Mouse (Mus musculus) gastrocnemius, postnatal 25 days (tissue): ENCODE measurements around the gene Plekhb1. TPM values are rescaled to one million over a fixed set of nuclear protein-coding genes. Genes with fewer than 3 reads are reported as not detected.

ENCODE experiments used
- total RNA-seq, 2 experiments: library from RNA; stranded (reverse); gene quantifications; 1 replicate in 1 of 2; 2 replicates in 1 of 2; pipeline ENCODE4 v1.2.3; 2021

Gene Plekhb1
- total RNA-seq, 2 experiments from 2014 or later = 27.4 to 32.8 TPM

Other genes starting within 250 kb of the Plekhb1 start
- 100 to 1,000 TPM; 105 to 189 TPM for gene Ucp3, start 189.4 kb downstream of the Plekhb1 start, total RNA-seq
- 10 to 100 TPM; 31.0 to 52.5 TPM for gene Ucp2, start 169.1 kb downstream of the Plekhb1 start, total RNA-seq
- gene Dnajb13, start 147.5 kb downstream of the Plekhb1 start, total RNA-seq = not detected
- 10 to 100 TPM in 1 of 2 experiments, 1 to 10 TPM in 1; 8.1 to 13.0 TPM for gene Coa4, start 125.3 kb downstream of the Plekhb1 start, total RNA-seq
- 10 to 100 TPM; 52.0 to 52.7 TPM for gene Rab6a, start 55.0 kb downstream of the Plekhb1 start, total RNA-seq
- 10 to 100 TPM; 57.9 to 58.4 TPM for gene Mrpl48, start 54.1 kb downstream of the Plekhb1 start, total RNA-seq
- 10 to 100 TPM; 33.5 to 35.7 TPM for gene Fam168a, start 44.2 kb upstream of the Plekhb1 start, total RNA-seq
- 10 to 100 TPM; 11.3 to 13.4 TPM for gene Relt, start 201.0 kb upstream of the Plekhb1 start, total RNA-seq